Mouse (Mus musculus) adrenal gland, postnatal 4 days (tissue): Measurements from ENCODE around the gene Nxn. TPM values are rescaled to one million over a fixed set of nuclear protein-coding genes. Genes with fewer than 3 reads are reported as not detected.

ENCODE experiments used
- DNase-seq, 2 experiments: peaks; one replicate each; pipeline ENCODE4 v3.0.0; 2021 to 2022; ENCODE audit warnings: low spot score in 2 of 2, mixed read lengths in 2 of 2
- total RNA-seq, 2 experiments: library from RNA; stranded (reverse); gene quantifications; 2 replicates each; pipeline ENCODE4 v1.2.3; 2021

Gene Nxn
- total RNA-seq, 2 experiments from 2014 or later, result 26.4 to 28.3 TPM

- no peak for DNase-seq
Observed at GRCm38 (mm10) chr11:76337236-76337635, 61.7 kb downstream of the Nxn start.

GRCm38 (mm10) chr11:76336224-76336623 lies 62.7 kb downstream of the Nxn start:
- DNase-seq, result no peak

- DNase-seq, result no peak
Observed at GRCm38 (mm10) chr11:76334966-76335365, 64.0 kb downstream of the Nxn start.

- no peak for DNase-seq
Observed at GRCm38 (mm10) chr11:76332240-76332639, 66.7 kb downstream of the Nxn start.

- no peak for DNase-seq
Observed at GRCm38 (mm10) chr11:76328522-76329290, 70.2 kb downstream of the Nxn start.

- DNase-seq, result no peak
Observed at GRCm38 (mm10) chr11:76328084-76328483, 70.9 kb downstream of the Nxn start.

- DNase-seq, result no peak
Observed at GRCm38 (mm10) chr11:76326672-76327071, 72.3 kb downstream of the Nxn start.

GRCm38 (mm10) chr11:76326051-76326450 lies 72.9 kb downstream of the Nxn start:
- no peak for DNase-seq

GRCm38 (mm10) chr11:76324801-76325200 lies 74.1 kb downstream of the Nxn start:
- DNase-seq, result no peak

GRCm38 (mm10) chr11:76324207-76324606 lies 74.7 kb downstream of the Nxn start:
- no peak for DNase-seq

- DNase-seq, result no peak
Observed at GRCm38 (mm10) chr11:76322939-76323338, 76.0 kb downstream of the Nxn start.

GRCm38 (mm10) chr11:76322081-76322480 lies 76.9 kb downstream of the Nxn start:
- no peak for DNase-seq

GRCm38 (mm10) chr11:76320475-76320874 lies 78.5 kb downstream of the Nxn start:
- DNase-seq, result no peak

GRCm38 (mm10) chr11:76319714-76320435 lies 79.1 kb downstream of the Nxn start:
- DNase-seq, result no peak

- DNase-seq, result no peak
Observed at GRCm38 (mm10) chr11:76317904-76318303, 81.0 kb downstream of the Nxn start.

GRCm38 (mm10) chr11:76315785-76316444 lies 83.0 kb downstream of the Nxn start:
- no peak for DNase-seq

GRCm38 (mm10) chr11:76314741-76315140 lies 84.2 kb downstream of the Nxn start:
- no peak for DNase-seq

GRCm38 (mm10) chr11:76314140-76314539 lies 84.8 kb downstream of the Nxn start:
- no peak for DNase-seq

GRCm38 (mm10) chr11:76312805-76313204 lies 86.1 kb downstream of the Nxn start:
- no peak for DNase-seq

GRCm38 (mm10) chr11:76311224-76312000 lies 87.5 kb downstream of the Nxn start:
- no peak for DNase-seq

- DNase-seq, result no peak
Observed at GRCm38 (mm10) chr11:76309868-76310267, 89.1 kb downstream of the Nxn start.
